Mouse (Mus musculus) forebrain, embryonic 15.5 days (tissue): ENCODE measurements around the gene Xlr3a. TPM values are rescaled to one million over a fixed set of nuclear protein-coding genes. Genes with fewer than 3 reads are reported as not detected.
"Not testable (repeated sequence)": the region's sequence is repeated elsewhere in the genome, so short reads cannot be mapped to it uniquely, and the experiment has no call there.

Source experiments
- ATAC-seq: fragments of 200-750 bp; cut with Nextera tagmentation; replicated peaks from 2 replicates; pipeline ENCODE4 v1.8.0; 2017; ENCODE audit warnings: mild to moderate bottlenecking, moderate TSS enrichment, moderate library complexity
- H3K27ac ChIP-seq: fragments of 300-500 bp; sonication (generic); replicated peaks from 2 replicates; pipeline ENCODE4 v1.5.1; 2015; ENCODE audit warnings: mild to moderate bottlenecking, inconsistent platforms
- H3K27me3 ChIP-seq: fragments of 300-500 bp; sonication (generic); 2 replicates; pipeline ENCODE4 v1.6.1; 2015; ENCODE audit warnings: inconsistent platforms
- H3K36me3 ChIP-seq: fragments of 300-500 bp; sonication (generic); 2 replicates; pipeline ENCODE4 v1.6.1; 2015; ENCODE audit warnings: mild to moderate bottlenecking, inconsistent platforms
- H3K4me1 ChIP-seq: fragments of 300-500 bp; sonication (generic); 2 replicates; pipeline ENCODE4 v1.6.1; 2015; ENCODE audit warnings: inconsistent platforms
- H3K4me2 ChIP-seq: fragments of 300-500 bp; sonication (generic); replicated peaks from 2 replicates; pipeline ENCODE4 v1.6.1; 2015; ENCODE audit warnings: mild to moderate bottlenecking, inconsistent platforms
- H3K4me3 ChIP-seq: fragments of 300-500 bp; sonication (generic); 2 replicates; pipeline ENCODE4 v1.5.1; 2015; ENCODE audit warnings: mild to moderate bottlenecking, inconsistent platforms
- H3K9ac ChIP-seq: fragments of 300-500 bp; sonication (generic); replicated peaks from 2 replicates; pipeline ENCODE4 v1.6.1; 2015; ENCODE audit warnings: mild to moderate bottlenecking, inconsistent platforms
- H3K9me3 ChIP-seq: fragments of 300-500 bp; sonication (generic); 2 replicates; pipeline ENCODE4 v1.6.1; 2016; ENCODE audit warnings: inconsistent platforms
- WGBS: fragments of 180-500 bp; shearing (Covaris S2); methylation state at CpG from one replicate; pipeline ENCODE4 v1.1.7; 2015; ENCODE audit warnings: mixed read lengths; 5-methylcytosine and 5-hydroxymethylcytosine counted together
- polyA plus RNA-seq: library from polyadenylated mRNA; unstranded; fragments of >200 nt; fragmentation: Nextera tagmentation; extraction: Ambion mirVana; gene quantifications from 2 replicates; pipeline ENCODE4 v1.2.1, GENCODE M21; 2015

Xlr3a gene
- polyA plus RNA-seq = 2.2 and 2.7 TPM in 2 replicates

DNA sequence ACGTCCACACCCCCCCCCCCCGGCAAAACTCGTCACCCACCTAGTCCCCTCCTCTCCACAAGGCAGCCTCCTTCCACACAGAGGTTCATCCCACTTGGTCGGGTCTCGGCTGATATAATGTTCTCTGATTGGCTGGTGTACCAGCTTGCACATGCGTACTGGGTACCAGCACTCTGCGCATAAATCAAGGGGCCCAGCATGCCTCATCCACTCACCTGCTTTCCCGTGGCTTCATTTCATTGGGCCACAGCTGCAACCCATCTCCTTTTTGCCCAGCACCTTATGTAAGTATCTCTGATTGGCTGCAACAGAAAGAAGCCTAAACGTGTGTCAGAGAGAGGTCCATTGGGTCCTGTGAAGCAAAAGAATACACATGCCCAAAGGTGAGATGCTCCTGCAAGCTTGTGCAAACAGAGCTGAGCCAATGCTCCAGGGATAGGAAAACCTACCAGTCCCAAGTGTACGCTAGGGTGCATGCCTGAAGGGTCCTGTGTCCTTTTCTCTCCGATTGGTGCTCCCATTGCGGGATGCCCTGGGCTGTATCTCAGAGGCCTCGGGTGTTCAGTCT is at the start of gene Xlr3a:
Xlr3a (minus strand) TSS at position 155 of the 568 bp plus-strand sequence.
- not testable (repeated sequence) for H3K36me3 ChIP-seq, H3K4me2 ChIP-seq, H3K27me3 ChIP-seq, H3K27ac ChIP-seq, H3K9me3 ChIP-seq, H3K4me1 ChIP-seq, H3K9ac ChIP-seq, H3K4me3 ChIP-seq, ATAC-seq
- WGBS = 77% methylated on average over 12 of the region's 13 CpGs

DNA sequence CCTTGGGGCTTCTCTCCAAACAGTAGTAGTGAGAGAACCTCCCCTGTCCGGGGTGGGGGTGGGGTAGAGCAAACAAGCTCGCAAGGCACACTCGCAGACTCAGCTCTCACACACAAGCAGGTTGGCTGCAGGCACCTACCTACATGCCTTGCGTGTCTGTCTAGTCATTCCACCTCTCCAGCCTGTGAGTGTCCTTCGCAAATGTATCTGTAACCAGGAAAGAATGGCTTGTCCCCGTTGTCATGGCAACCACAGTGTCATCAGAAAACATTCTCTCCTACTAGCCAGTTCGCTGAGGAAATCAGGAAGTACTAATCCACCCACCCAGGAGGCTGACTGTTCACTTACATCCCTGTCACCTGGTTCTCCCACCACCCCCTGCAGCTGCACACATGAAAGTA is 46.3 kb upstream of the Xlr3a start:
- H3K4me2 ChIP-seq, H3K9me3 ChIP-seq, H3K27ac ChIP-seq, H3K9ac ChIP-seq, H3K36me3 ChIP-seq, H3K4me3 ChIP-seq, H3K27me3 ChIP-seq, H3K4me1 ChIP-seq: not testable (repeated sequence)
- peak; percentile 76 for ATAC-seq
- WGBS = no CpG with 5 or more reads among the region's 7 CpGs

DNA sequence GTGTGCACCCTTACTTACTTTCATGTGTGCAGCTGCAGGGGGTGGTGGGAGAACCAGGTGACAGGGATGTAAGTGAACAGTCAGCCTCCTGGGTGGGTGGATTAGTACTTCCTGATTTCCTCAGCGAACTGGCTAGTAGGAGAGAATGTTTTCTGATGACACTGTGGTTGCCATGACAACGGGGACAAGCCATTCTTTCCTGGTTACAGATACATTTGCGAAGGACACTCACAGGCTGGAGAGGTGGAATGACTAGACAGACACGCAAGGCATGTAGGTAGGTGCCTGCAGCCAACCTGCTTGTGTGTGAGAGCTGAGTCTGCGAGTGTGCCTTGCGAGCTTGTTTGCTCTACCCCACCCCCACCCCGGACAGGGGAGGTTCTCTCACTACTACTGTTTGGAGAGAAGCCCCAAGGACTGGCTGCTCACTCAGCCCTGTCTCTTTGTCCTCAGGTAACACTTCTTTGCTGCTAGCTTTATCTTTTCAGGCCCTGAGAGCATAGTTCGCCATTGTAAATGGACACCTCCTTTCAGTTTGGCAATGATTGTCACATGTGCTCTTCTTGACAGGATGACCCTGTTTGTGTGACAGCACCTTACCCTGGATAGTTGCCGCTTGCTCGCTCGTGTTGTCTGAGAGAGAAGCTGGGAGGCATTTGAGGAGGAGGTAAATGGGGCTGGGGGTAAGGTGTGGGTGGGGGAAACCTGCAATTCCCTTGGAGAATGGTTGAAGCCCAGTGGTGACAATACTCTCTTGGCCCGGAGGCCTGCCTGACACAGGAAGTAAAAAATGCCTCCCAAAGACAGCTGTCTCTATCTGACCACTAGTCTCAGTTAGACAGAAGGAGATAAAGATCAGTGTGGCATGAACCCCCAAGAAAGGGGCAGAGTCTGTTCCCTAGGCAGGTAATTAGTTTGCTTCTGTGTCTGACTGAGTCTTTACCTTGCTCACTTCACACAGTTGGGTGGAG is 26.2 kb upstream of the Xlr3a start:
- H3K4me3 ChIP-seq, H3K9me3 ChIP-seq, H3K27me3 ChIP-seq, H3K4me1 ChIP-seq, H3K4me2 ChIP-seq, H3K36me3 ChIP-seq, H3K9ac ChIP-seq, H3K27ac ChIP-seq: not testable (repeated sequence)
- no CpG with 5 or more reads among the region's 12 CpGs for WGBS
- peak; percentile 48; the same call in 1 of the 2 replicates for ATAC-seq

GRCm38 (mm10) chrX:73116747-73117146 is 19.9 kb upstream of the Xlr3a start, which contains the start of gene Gm14685:
TSS of gene Gm14685 (plus strand) at chrX:73117047.
- H3K27ac ChIP-seq, ATAC-seq, H3K4me3 ChIP-seq: not testable (repeated sequence)

DNA sequence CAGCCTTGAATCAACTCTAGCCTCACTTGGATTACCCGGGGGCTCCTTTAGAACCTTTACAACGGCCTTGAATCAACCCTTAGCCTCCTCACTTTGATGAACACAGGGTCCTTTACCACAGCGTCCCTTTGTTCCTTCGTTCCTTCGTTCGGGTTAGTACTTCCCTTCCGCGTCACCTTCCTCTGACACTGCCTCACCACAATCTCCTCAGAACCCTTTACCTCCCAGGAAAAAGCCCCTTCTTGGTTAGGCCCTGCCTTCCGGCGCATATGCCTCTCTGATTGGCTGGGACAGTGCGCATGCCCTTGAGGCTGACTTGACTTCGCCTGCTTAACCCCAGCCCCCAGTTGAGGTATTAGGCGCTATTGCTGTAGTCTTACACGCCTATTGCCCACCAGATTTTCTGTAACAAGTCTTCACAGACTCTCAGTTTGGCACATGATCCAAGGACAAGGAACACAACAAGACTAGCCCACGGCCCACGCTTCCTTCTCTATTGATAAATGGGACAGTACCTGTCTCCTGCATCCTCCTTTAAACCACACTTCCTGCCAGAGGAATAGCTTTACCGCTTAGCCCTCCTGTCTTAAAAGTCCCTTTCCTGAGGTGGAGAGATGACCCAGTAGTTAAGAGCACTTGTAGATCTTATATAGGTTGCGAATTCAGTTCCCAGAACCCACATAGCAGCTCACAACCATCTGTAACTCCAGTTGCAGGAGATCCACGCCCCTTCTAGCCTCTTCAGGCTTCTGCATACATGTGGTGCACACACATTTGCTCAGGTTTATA is 14.4 kb downstream of the Xlr3a start, which contains the start of gene Xlr4a:
Xlr4a (minus strand) TSS at position 212 of the 789 bp plus-strand sequence.
- H3K9me3 ChIP-seq, ATAC-seq, H3K27me3 ChIP-seq, H3K4me3 ChIP-seq, H3K4me2 ChIP-seq, H3K27ac ChIP-seq, H3K36me3 ChIP-seq, H3K4me1 ChIP-seq, H3K9ac ChIP-seq: not testable (repeated sequence)
- 88% methylated on average over 19 of the region's 19 CpGs for WGBS

More at GRCm38 (mm10) chrX:73116747-73117146, 19.9 kb upstream of the Xlr3a start, which contains the start of gene Gm14685:
- H3K4me1 ChIP-seq, H3K4me2 ChIP-seq, H3K9me3 ChIP-seq, H3K9ac ChIP-seq, H3K27me3 ChIP-seq, H3K36me3 ChIP-seq: not testable (repeated sequence)
- no CpG with 5 or more reads among the region's 7 CpGs for WGBS

DNA sequence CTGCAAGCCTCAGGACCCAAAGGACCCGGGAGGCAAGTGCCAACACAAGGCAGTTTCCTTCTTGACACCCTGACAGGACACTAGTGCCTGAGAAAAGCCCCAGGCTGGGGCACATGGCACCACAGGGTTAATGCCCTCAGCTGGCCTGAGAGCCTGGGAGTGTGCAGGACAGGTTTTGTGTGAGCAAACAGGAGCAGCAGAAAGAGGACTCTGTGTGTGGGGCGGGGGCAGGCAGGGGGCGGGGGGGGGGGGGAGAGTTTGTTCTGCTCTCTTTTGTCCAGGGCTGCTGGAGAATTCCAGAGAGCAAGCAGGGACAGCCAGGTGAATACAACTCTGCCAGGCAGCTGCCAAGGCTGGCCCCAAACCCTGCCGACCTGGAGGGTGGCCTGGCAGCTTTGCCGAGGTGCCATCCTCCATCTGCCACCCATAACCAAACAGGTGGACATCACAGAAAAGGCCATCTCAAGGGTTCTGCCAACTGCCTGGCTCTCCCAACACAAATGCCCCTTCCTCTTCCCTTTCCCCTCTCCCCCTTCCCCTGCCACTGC is 30.1 kb downstream of the Xlr3a start:
- H3K27me3 ChIP-seq, H3K4me2 ChIP-seq, H3K27ac ChIP-seq, H3K9ac ChIP-seq, H3K9me3 ChIP-seq, H3K36me3 ChIP-seq, H3K4me1 ChIP-seq, ATAC-seq, H3K4me3 ChIP-seq: not testable (repeated sequence)
- WGBS = 67% methylated on average over 1 of the region's 5 CpGs

GRCm38 (mm10) chrX:73064415-73064793 is 32.5 kb downstream of the Xlr3a start, which contains the start of gene Pnma3:
TSS of gene Pnma3 (plus strand) at chrX:73064787.
- no peaks in the 10 kb centered on the region; the same call in 1 of the 2 replicates for H3K4me1 ChIP-seq
- no peaks in the 10 kb centered on the region for H3K36me3 ChIP-seq
- H3K27ac ChIP-seq = no peak within 1 kb of the TSS
- H3K4me3 ChIP-seq = peak within 1 kb of the TSS; percentile 41
- H3K9me3 ChIP-seq = no peaks in the 10 kb centered on the region
- peak within 1 kb of the TSS; percentile 49 for H3K9ac ChIP-seq
- 15% methylated on average over 7 of the region's 7 CpGs for WGBS
- peak; percentile 82 for ATAC-seq
- no peaks in the 10 kb centered on the region for H3K27me3 ChIP-seq
- peak within 1 kb of the TSS; percentile 57 for H3K4me2 ChIP-seq

GRCm38 (mm10) chrX:73063512-73064414 is 33.1 kb downstream of the Xlr3a start:
- Histone ChIP-seq H3K4me1 (no peaks in the 10 kb centered on the region; the same call in 1 of the 2 replicates), H3K9me3 (no peaks in the 10 kb centered on the region), H3K27me3 (no peaks in the 10 kb centered on the region), H3K4me2 (peak overlapping the region; percentile 57), H3K36me3 (no peaks in the 10 kb centered on the region), H3K27ac (no peak overlapping the region), H3K9ac (peak overlapping the region; percentile 49), H3K4me3 (peak overlapping the region; percentile 41)
- ATAC-seq = peak; percentile 92
- WGBS = 30% methylated on average over 24 of the region's 24 CpGs

- 56% methylated on average over 5 of the region's 5 CpGs for WGBS
- Histone ChIP-seq H3K4me3 (no peak overlapping the region), H3K4me1 (no peaks in the 10 kb centered on the region; the same call in 1 of the 2 replicates), H3K4me2 (no peak overlapping the region), H3K27ac (no peak overlapping the region), H3K27me3 (no peaks in the 10 kb centered on the region), H3K9ac (no peak overlapping the region), H3K9me3 (no peaks in the 10 kb centered on the region), H3K36me3 (no peaks in the 10 kb centered on the region)
- no peak for ATAC-seq
These were observed 34.6 kb downstream of the Xlr3a start for GRCm38 (mm10) chrX:73062323-73062722.

DNA sequence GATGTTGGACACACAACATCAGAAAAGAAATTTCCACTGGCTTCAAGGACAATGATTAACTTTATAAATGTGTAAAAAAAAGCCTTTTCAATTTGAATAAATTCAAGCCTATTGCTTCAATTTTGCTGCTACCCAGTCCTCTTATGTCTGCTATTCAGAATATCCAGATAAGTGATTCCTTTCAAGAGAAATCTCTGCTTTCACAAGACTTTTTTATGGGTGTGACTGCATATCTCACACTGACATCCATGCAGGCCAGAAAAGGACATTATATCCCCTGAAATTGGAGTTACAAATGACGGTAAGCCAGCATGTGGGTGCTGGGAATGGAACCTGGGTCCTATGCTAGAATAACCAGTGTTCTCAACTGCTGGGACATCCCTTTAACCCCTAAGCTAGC is 35.4 kb downstream of the Xlr3a start:
- H3K9me3 ChIP-seq = no peaks in the 10 kb centered on the region
- ATAC-seq = no peak
- H3K36me3 ChIP-seq = no peaks in the 10 kb centered on the region
- no peak overlapping the region for H3K9ac ChIP-seq
- WGBS = 89% methylated on average over 1 of the region's 1 CpGs
- H3K27ac ChIP-seq = no peak overlapping the region
- H3K4me1 ChIP-seq = no peaks in the 10 kb centered on the region; the same call in 1 of the 2 replicates
- H3K4me2 ChIP-seq = no peak overlapping the region
- H3K27me3 ChIP-seq = no peaks in the 10 kb centered on the region
- H3K4me3 ChIP-seq = no peak overlapping the region
